Mouse (Mus musculus) stomach, postnatal 0 days (tissue): ENCODE measurements around the gene Kcnk7.

ENCODE experiments used
- CTCF ChIP-seq: IDR thresholded peaks from 2 replicates; pipeline ENCODE4 v1.5.1; 2016; ENCODE audit warnings: antibody characterized with exemption, low read depth, mild to moderate bottlenecking, moderate library complexity
- EP300 ChIP-seq: optimal IDR thresholded peaks from 2 replicates; pipeline ENCODE3; 2016; ENCODE audit warnings: antibody characterized with exemption

GRCm38 (mm10) chr19:5731264-5731978 is 27.3 kb downstream of the Kcnk7 start:
- TF ChIP-seq EP300 (no peak), CTCF (no peak)
